Mouse (Mus musculus): ENCODE measurements around the gene Timm50. TPM values are rescaled to one million over a fixed set of nuclear protein-coding genes. Genes with fewer than 3 reads are reported as not detected.
A peak's percentile ranks its signal among the peaks of the same experiment; 100 is the strongest.

Gene Timm50
- total RNA-seq, 2 experiments from 2014 or later: 39.9 to 42.8 TPM

DNA sequence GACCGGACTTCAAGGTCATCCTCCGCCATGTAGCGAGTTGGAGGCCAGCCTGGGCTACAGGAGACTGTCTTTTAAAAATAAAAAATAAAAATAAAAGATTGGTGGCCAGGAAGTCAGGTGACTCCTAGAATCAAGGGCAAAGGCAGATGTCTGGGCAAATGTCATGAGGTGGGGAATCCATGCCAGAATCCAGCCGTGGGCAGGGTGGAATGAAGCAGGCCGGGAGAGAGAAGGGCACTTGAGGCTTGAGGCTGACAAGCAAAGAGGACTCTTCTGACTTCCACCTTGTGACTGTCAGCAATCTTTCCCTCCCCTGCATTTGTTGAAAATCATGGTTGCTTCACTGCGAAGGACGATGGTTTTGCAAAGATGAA, 33.6 kb downstream of the Timm50 start:
- intact Hi-C loops (cut with DNase I): loop anchor here (5.0 kb wide), 1 partner anchor 59 kb away; the partner anchor contains the start of gene Supt5
- DNase-seq (ENCODE audit: low spot score in 2 of 2): no peak

DNA sequence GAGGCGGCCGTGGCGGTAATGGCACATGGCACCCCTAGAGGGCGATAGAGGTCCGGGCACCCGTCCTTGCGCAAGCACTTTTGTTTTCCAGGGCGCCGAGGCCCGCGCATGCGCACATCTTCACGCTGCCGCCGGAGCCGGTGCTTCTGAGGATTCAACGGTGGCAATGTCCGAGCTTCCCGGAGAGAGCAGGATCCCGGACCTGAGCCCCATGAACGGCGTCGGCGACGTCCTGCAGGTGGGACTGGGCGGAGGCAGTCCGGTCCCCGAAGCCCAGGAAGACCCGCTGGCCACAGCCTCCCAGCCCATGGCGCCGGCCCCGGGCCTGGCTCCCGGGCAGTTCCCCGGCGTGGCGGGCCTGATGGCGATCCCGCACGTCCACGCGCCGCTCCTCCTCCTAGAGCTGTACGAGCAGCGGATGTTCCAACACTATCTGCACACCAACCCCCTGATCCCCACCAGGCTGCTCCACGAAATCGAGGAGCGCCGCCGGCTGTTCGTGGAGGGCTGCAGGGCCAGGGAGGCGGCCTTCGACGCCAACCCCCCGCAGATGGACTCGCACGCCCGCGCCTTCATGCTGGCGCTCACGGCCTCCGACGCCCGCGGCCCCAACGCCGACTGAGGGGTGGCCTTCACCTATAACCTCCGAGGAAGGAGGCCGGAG, 34.1 kb downstream of the Timm50 start, which contains the start of gene Eid2b:
Eid2b (plus strand) TSS at position 125 of the 664 bp plus-strand sequence.
- peak; percentile 95 to 98 for DNase-seq (ENCODE audit: low spot score in 2 of 2)
- intact Hi-C loops (cut with DNase I): loop anchor here (5.0 kb wide), 1 partner anchor 60 kb away; the partner anchor contains the start of gene Supt5

DNA sequence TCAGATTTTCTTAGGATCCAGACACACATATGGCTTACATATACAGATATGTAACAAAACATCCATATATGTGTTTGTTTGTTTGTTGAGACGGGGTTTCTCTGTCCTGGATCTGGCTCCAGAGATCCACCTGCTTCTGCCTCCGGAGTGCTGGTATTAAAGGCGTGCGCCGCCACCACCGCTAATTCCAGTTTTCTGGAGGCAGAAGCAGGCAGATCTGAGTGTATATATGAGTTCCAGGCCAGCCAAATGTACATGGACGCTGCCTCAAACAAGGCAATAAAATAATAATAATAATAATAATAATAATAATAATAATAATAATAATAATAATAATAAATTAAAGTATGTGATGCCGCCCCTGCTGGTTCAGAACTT, 34.6 kb downstream of the Timm50 start:
- intact Hi-C loops (cut with DNase I): loop anchor here (5.0 kb wide), 1 partner anchor 60 kb away; the partner anchor contains the start of gene Supt5

DNA sequence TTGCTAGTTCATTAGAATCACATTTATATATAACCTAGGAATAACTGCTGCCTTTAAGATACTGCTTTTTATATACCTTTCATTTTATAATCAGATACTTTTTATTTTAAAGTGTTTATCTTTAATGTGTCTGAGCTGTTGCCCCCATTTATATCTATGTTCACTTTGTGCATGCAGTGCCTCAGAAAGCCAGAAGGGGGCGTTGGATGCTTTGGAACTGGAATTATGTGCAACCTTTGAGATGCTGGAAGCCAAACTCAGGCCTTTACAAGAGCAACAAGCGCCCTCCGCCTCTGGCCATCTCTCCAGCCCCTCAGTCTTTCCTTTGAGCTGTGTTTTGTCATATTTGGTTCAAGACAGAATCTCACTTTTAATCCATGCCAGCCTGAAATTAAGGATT, 40.1 kb downstream of the Timm50 start:
- DNase-seq (ENCODE audit: low spot score in 2 of 2): no peak
- intact Hi-C loops (cut with DNase I): no loop called here

More for the DNA sequence above, 34.6 kb downstream of the Timm50 start:
- no peak for DNase-seq (ENCODE audit: low spot score in 2 of 2)

DNA sequence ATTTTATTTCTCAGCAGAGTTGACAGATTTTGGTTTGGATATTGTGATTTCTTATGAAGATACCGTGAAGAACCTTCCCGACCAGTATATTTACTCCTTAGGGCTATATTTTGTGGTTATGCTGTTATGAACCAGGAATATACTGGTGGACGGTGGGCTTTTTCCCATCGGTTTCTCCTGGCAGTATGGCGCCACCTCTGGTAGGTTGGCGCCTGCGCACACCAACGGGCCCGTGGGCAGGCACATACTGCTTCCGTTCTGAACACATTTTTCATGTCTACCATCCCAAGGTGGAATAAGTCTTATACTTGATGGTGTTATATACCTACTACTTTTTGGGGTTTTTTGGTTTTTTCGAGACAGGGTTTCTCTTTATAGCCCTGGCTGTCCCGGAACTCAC, 42.5 kb downstream of the Timm50 start:
- intact Hi-C loops (cut with DNase I): loop anchor here (10.0 kb wide), 1 partner anchor 55 kb away; no protein-coding TSS in a partner anchor
- DNase-seq (ENCODE audit: low spot score in 2 of 2): no peak

DNA sequence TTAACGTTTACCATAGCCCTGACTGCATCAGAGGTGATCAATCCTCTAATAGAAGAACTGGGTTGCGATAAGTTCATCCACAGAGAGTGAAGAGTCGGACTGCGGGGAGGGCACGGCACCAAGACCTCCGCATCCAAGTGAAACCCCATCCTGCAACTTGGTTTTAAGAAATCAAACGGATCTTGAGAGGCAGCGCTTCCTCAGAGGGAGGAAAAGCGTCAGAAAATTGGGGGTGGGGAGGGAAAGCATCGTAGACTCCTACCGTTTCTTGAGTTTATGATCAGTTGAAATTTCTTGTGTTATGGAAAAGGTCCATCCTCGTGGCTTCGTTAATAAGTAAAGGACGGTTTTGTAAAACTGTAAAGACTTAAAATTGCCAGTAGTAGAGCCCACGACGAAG, 43.3 kb downstream of the Timm50 start:
- intact Hi-C loops (cut with DNase I): loop anchor here (10.0 kb wide), 1 partner anchor 54 kb away; no protein-coding TSS in a partner anchor
- no peak for DNase-seq (ENCODE audit: low spot score in 2 of 2)

DNA sequence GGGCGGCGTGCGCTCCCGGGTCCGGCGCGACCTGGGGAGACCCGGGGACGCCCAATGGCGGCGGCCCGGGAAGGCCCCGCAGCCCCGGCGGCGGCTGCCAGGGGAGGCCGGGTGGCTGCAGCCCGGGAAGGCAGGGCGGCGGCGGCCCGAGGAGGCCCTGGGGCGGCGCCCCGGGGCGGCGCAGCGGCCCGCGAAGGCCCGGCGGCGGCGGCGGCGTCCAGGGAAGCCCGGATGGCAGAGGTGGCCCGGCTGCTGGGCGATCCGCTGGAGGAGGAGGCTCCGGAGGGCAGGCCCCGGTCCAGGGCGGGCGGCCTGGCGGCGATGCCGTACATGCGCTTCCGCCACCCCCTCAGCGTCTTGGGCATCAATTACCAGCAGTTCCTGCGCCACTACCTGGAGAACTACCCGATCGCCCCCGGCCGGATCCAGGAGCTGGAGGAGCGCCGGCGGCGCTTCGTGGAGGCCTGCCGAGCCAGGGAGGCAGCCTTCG, 43.8 kb downstream of the Timm50 start:
- peak; percentile 51 to 53 for DNase-seq (ENCODE audit: low spot score in 2 of 2)
- intact Hi-C loops (cut with DNase I): loop anchor here (10.0 kb wide), 1 partner anchor 53 kb away; no protein-coding TSS in a partner anchor

DNA sequence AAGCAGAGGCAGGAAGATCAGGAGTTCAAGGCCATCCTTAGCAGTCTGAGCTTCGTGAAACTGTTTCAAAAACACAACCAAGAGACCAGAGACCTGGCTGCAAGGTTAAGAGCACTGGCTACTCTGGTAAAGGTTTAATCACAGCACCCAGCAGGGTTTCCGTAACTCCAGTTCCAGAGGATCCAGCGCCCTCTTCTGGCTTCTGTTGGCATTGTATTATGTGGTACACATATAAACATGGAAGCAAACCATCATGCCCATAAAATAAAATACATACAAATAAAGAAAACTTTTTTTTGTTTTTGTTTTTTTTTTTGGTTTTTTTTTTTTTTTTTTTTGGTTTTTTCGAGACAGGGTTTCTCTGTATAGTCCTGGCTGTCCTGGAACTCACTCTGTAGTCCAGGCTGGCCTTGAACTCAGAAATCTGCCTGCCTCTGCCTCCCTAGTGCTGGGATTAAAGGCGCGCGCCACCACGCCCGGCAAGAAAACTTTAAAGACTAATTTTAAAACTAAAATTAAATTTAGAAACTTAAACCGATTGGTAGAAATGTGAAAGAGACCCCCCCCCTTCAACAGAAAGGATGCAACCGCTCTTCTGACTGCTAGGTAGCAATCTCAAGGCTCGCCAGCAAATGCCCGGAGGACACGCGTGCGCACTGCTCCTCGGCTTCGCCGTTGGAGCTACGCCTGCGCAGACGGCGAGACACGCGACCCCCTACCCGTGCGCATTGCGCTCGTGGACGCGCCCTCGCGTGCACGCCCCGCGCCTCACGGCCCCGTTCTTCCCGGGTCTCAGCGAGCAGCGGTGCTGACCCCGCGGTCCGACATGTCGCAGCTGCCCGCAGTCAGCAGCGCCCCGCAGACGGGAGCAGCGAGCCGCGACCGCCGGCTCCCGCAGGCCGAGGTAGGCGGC, 44.5 kb downstream of the Timm50 start, which contains the start of gene Eid2:
Eid2 (plus strand) TSS at position 753 of the 913 bp plus-strand sequence.
- DNase-seq (ENCODE audit: low spot score in 2 of 2): peak; percentile 92 to 94
- intact Hi-C loops (cut with DNase I): loop anchor here (10.0 kb wide), 1 partner anchor 53 kb away; no protein-coding TSS in a partner anchor

DNA sequence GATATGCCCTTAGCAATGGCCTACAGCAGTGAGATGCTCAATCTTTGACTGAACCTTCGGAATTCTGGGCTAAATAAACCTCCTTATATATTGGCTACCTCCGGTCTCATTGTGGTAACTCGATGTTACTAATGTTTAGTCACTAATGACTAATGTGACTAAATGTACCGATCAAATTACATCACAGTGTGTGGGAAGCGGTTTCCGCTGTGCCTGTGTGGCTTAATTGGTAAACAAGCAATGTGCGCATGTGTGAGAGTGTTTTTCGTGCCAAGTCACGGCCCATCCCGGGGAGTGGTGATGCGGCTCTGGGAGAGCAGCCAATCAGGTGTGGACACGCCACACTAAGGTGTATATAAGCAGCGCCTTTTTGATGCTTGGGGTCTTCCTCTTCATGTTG, 46.5 kb downstream of the Timm50 start:
- intact Hi-C loops (cut with DNase I): loop anchor here (10.0 kb wide), 1 partner anchor 51 kb away; no protein-coding TSS in a partner anchor
- no peak for DNase-seq (ENCODE audit: low spot score in 2 of 2)

DNA sequence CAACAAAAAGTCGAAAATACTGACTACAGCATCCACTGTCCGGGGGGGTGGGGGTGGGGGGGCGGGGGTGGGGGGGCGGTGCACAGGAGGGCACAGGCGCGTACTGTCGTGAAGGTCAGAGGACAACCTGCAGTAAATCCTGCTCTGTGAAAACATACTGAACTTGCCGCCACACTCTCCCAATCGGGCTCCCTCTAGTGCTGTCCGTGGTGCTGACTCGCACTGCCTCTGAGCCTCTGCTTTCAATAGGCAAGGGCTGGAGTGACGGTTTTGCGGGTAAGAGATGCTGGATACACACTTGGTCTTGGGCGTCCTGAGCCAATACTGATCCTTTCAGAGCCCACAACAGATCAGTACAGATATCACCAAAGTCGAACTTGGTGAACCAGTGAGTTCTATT, 48.1 kb downstream of the Timm50 start:
- DNase-seq (ENCODE audit: low spot score in 2 of 2): peak in 1 of 2 experiments; percentile 40
- intact Hi-C loops (cut with DNase I): loop anchor here (10.0 kb wide), 1 partner anchor 49 kb away; no protein-coding TSS in a partner anchor

DNA sequence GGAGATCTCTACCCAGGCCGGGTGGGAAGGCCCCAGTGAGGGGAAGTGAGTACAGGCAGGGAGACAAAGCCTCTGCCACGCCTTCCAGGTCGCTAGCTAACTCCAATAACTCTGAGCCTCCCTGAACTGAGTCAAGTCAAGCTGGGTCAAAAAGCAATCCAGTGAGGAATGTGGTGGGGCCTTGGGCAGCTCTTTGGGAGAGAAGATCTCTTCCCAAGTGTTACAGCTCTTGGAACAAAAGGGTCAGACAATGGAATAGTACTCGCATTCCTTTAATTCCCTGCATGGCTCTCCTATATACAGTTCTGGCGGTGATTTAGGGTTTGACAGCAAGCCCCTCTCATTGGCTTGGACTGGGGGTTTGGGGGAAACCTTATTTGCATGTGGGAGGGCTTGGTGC, 49.0 kb downstream of the Timm50 start:
- intact Hi-C loops (cut with DNase I): loop anchor here (10.0 kb wide), 1 partner anchor 48 kb away; no protein-coding TSS in a partner anchor
- DNase-seq (ENCODE audit: low spot score in 2 of 2): no peak

Other genes starting within 250 kb of the Timm50 start
- gene Fcgbp, start 240.8 kb downstream of the Timm50 start, total RNA-seq (2021): under 1 TPM; 0.08 to 0.15 TPM
- not detected for gene 9530053A07Rik, start 182.6 kb downstream of the Timm50 start, total RNA-seq (2021)
- gene Fbl, start 142.4 kb downstream of the Timm50 start, total RNA-seq (2021): 10 to 100 TPM; 62.5 to 63.5 TPM
- gene Dyrk1b, start 132.6 kb downstream of the Timm50 start, total RNA-seq (2021): 10 to 100 TPM; 40.5 to 42.3 TPM
- 10 to 100 TPM; 63.8 to 73.4 TPM for gene Eid2, start 44.2 kb downstream of the Timm50 start, total RNA-seq (2021)
- gene Eid2b, start 34.3 kb downstream of the Timm50 start, total RNA-seq (2021): 10 to 100 TPM; 40.7 to 44.1 TPM
- 1 to 10 TPM; 1.2 to 3.4 TPM for gene Selenov, start 20.9 kb downstream of the Timm50 start, total RNA-seq (2021)
- gene Dll3, start 9.8 kb downstream of the Timm50 start, total RNA-seq (2021): 1 to 10 TPM; 2.2 to 2.6 TPM
- 100 to 1,000 TPM; 113 to 114 TPM for gene Supt5, start 26.7 kb upstream of the Timm50 start, total RNA-seq (2021)
- 100 to 1,000 TPM; 481 to 507 TPM for gene Rps16, start 38.6 kb upstream of the Timm50 start, total RNA-seq (2021)
- gene Plekhg2, start 60.5 kb upstream of the Timm50 start, total RNA-seq (2021): 10 to 100 TPM; 10.1 to 10.3 TPM
- 1 to 10 TPM; 1.5 to 3.3 TPM for gene Zfp36, start 68.2 kb upstream of the Timm50 start, total RNA-seq (2021)
- gene Med29, start 80.6 kb upstream of the Timm50 start, total RNA-seq (2021): 10 to 100 TPM; 18.0 to 19.8 TPM
- 10 to 100 TPM; 59.9 to 60.0 TPM for gene Paf1, start 80.9 kb upstream of the Timm50 start, total RNA-seq (2021)
- gene Gmfg, start 125.4 kb upstream of the Timm50 start, total RNA-seq (2021): 1 to 10 TPM; 2.6 to 3.3 TPM
- 10 to 100 TPM; 97.0 to 98.5 TPM for gene Lrfn1, start 139.9 kb upstream of the Timm50 start, total RNA-seq (2021)
- gene Ifnl2, start 198.4 kb upstream of the Timm50 start, total RNA-seq (2021): not detected
- gene Ifnl3, start 210.8 kb upstream of the Timm50 start, total RNA-seq (2021): not detected
- gene Sycn, start 228.8 kb upstream of the Timm50 start, total RNA-seq (2021): not detected
- gene Nccrp1, start 235.2 kb upstream of the Timm50 start, total RNA-seq (2021): under 1 TPM; 0.36 to 0.53 TPM